Mouse (Mus musculus) CH12.LX (cell line): ENCODE data around the gene Nsg1. TPM values are rescaled to one million over a fixed set of nuclear protein-coding genes. Genes with fewer than 3 reads are reported as not detected.

Source experiments
- DNase-seq: peaks from one replicate; pipeline ENCODE4 v3.0.0-alpha.2; 2013; ENCODE audit errors: extremely low read depth
- H3K27ac ChIP-seq: 2 replicates; pipeline ENCODE4 v1.5.1; 2012; ENCODE audit warnings: low read depth, mild to moderate bottlenecking, control low read depth, moderate library complexity; ENCODE audit not compliant: insufficient read depth
- H3K27me3 ChIP-seq: replicated peaks from 2 replicates; pipeline ENCODE3; 2012; ENCODE audit warnings: inconsistent platforms
- H3K36me3 ChIP-seq, 2 experiments: replicated peaks in 1 of 2; 2 replicates each; pipeline versions ENCODE3 to v1.6.1; 2012; ENCODE audit warnings: inconsistent platforms in 1 of 2, low read length in 1 of 2, mild to moderate bottlenecking in 1 of 2, mixed read lengths in 1 of 2, moderate library complexity in 1 of 2; ENCODE audit not compliant: control insufficient read depth in 1 of 2, insufficient read depth in 1 of 2
- H3K4me1 ChIP-seq, 2 experiments: 2 replicates each; pipeline ENCODE4 v1.6.1; 2012; ENCODE audit warnings: inconsistent platforms in 1 of 2, moderate library complexity in 1 of 2; ENCODE audit not compliant: insufficient read depth in 2 of 2, control insufficient read depth in 1 of 2
- H3K4me2 ChIP-seq: 2 replicates; pipeline ENCODE4 v1.6.1; 2012; ENCODE audit warnings: low read depth, mild to moderate bottlenecking, control low read depth; ENCODE audit not compliant: poor library complexity, insufficient read depth, severe bottlenecking
- H3K4me3 ChIP-seq, 3 experiments: fragments of 150-350 bp in 1 of 3; sonication (generic) in 1 of 3; replicated peaks in 1 of 3; 2 replicates each; pipeline versions ENCODE3 to v1.5.1; 2011 to 2012; ENCODE audit warnings: low read depth in 2 of 3, low read length in 2 of 3, mild to moderate bottlenecking in 2 of 3, moderate library complexity in 2 of 3, control low read depth in 1 of 3, improper control_type of control experiment in 1 of 3, inconsistent platforms in 1 of 3, mixed read lengths in 1 of 3; ENCODE audit not compliant: poor library complexity in 1 of 3
- H3K79me2 ChIP-seq: replicated peaks from 2 replicates; pipeline ENCODE4 v1.6.1; 2012; ENCODE audit warnings: mild to moderate bottlenecking, moderate library complexity; ENCODE audit not compliant: control insufficient read depth, poor library complexity, insufficient read depth, severe bottlenecking; ENCODE audit errors: extremely low read depth
- H3K9ac ChIP-seq: 2 replicates; pipeline ENCODE4 v1.6.1; 2012; ENCODE audit warnings: low read depth, mild to moderate bottlenecking, control low read depth, moderate library complexity; ENCODE audit not compliant: insufficient read depth
- H3K9me3 ChIP-seq: replicated peaks from 2 replicates; pipeline ENCODE3; 2012; ENCODE audit warnings: low read length, inconsistent platforms, mixed read lengths
- CHD1 ChIP-seq: IDR thresholded peaks from 2 replicates; pipeline ENCODE4 v1.6.1; 2012; ENCODE audit warnings: low read depth, low read length, improper control_type of control experiment, inconsistent platforms
- CHD2 ChIP-seq: IDR thresholded peaks from 2 replicates; pipeline ENCODE4 v1.6.1; 2011; ENCODE audit warnings: low read length, improper control_type of control experiment
- CTCF ChIP-seq, 2 experiments: IDR thresholded peaks in 1 of 2; conservative IDR thresholded peaks in 1 of 2; 2 replicates each; pipeline ENCODE4 v1.5.1; 2011 to 2012; ENCODE audit warnings: low read depth in 2 of 2, low read length in 2 of 2, improper control_type of control experiment in 1 of 2, inconsistent platforms in 1 of 2, mild to moderate bottlenecking in 1 of 2, moderate library complexity in 1 of 2
- E2F4 ChIP-seq: IDR thresholded peaks from 2 replicates; pipeline ENCODE4 v1.6.1; 2011; ENCODE audit warnings: low read depth, low read length, improper control_type of control experiment; ENCODE audit not compliant: insufficient replicate concordance
- ELF1 ChIP-seq: IDR thresholded peaks from 2 replicates; pipeline ENCODE4 v1.6.1; 2014; ENCODE audit warnings: low read depth, mild to moderate bottlenecking, inconsistent platforms, low read length, improper control_type of control experiment
- ETS1 ChIP-seq: conservative IDR thresholded peaks from 2 replicates; pipeline ENCODE4 v1.6.1; 2012; ENCODE audit warnings: low read depth, mild to moderate bottlenecking, inconsistent platforms, low read length, improper control_type of control experiment, moderate library complexity
- GABPA ChIP-seq: IDR thresholded peaks from 2 replicates; pipeline ENCODE4 v1.6.1; 2012; ENCODE audit warnings: low read depth, low read length, improper control_type of control experiment, inconsistent platforms; ENCODE audit not compliant: insufficient replicate concordance
- JUN ChIP-seq: IDR thresholded peaks from 2 replicates; pipeline ENCODE4 v1.6.1; 2011; ENCODE audit warnings: low read depth, mild to moderate bottlenecking, low read length, improper control_type of control experiment, moderate library complexity; ENCODE audit not compliant: insufficient read depth
- KAT2A ChIP-seq: IDR thresholded peaks from 2 replicates; pipeline ENCODE4 v1.6.1; 2012; ENCODE audit warnings: low read length, improper control_type of control experiment, inconsistent platforms; ENCODE audit not compliant: insufficient replicate concordance
- MAFK ChIP-seq: IDR thresholded peaks from 2 replicates; pipeline ENCODE4 v1.6.1; 2011; ENCODE audit warnings: low read length, improper control_type of control experiment; ENCODE audit not compliant: insufficient replicate concordance
- MAZ ChIP-seq: IDR thresholded peaks from 2 replicates; pipeline ENCODE4 v1.6.1; 2012; ENCODE audit warnings: low read depth, mild to moderate bottlenecking, inconsistent platforms, low read length, improper control_type of control experiment, moderate library complexity
- MYC ChIP-seq: IDR thresholded peaks from 2 replicates; pipeline ENCODE4 v1.6.1; 2011; ENCODE audit warnings: low read depth, mild to moderate bottlenecking, improper control_type of control experiment, low read length
- NELFE ChIP-seq: IDR thresholded peaks from 2 replicates; pipeline ENCODE4 v1.6.1; 2011; ENCODE audit warnings: low read depth, low read length, improper control_type of control experiment
- PAX5 ChIP-seq: IDR thresholded peaks from 2 replicates; pipeline ENCODE4 v1.6.1; 2012; ENCODE audit warnings: low read length, inconsistent platforms, mixed read lengths
- POLR2A ChIP-seq: IDR thresholded peaks from 2 replicates; pipeline ENCODE4 v1.6.1; 2011; ENCODE audit warnings: low read depth, mild to moderate bottlenecking, improper control_type of control experiment, low read length
- POLR2AphosphoS2 ChIP-seq: IDR thresholded peaks from 2 replicates; pipeline ENCODE4 v1.6.1; 2011; ENCODE audit warnings: low read depth, low read length, improper control_type of control experiment
- RAD21 ChIP-seq: IDR thresholded peaks from 2 replicates; pipeline ENCODE4 v1.6.1; 2011; ENCODE audit warnings: low read depth, mild to moderate bottlenecking, low read length, improper control_type of control experiment, moderate library complexity
- SMC3 ChIP-seq: IDR thresholded peaks from 2 replicates; pipeline ENCODE4 v1.6.1; 2011; ENCODE audit warnings: low read depth, low read length, improper control_type of control experiment
- TBP ChIP-seq: conservative IDR thresholded peaks from 2 replicates; pipeline ENCODE4 v1.6.1; 2011; ENCODE audit warnings: low read depth, low read length, improper control_type of control experiment
- UBTF ChIP-seq: IDR thresholded peaks from 2 replicates; pipeline ENCODE4 v1.6.1; 2012; ENCODE audit warnings: low read depth, mild to moderate bottlenecking, inconsistent platforms, low read length, improper control_type of control experiment, moderate library complexity
- USF1 ChIP-seq: IDR thresholded peaks from 2 replicates; pipeline ENCODE4 v1.6.1; 2014; ENCODE audit warnings: low read depth, mild to moderate bottlenecking, inconsistent platforms, low read length, improper control_type of control experiment
- ZC3H11A ChIP-seq: IDR thresholded peaks from 2 replicates; pipeline ENCODE4 v1.6.1; 2012; ENCODE audit warnings: low read depth, mild to moderate bottlenecking, inconsistent platforms, low read length, improper control_type of control experiment
- ZNF384 ChIP-seq: IDR thresholded peaks from 2 replicates; pipeline ENCODE4 v1.6.1; 2012; ENCODE audit warnings: low read depth, low read length, improper control_type of control experiment, inconsistent platforms
- dilution Hi-C: fragments of 300-500 bp; cut with MboI; formaldehyde crosslinking; loops from 2 replicates; pipeline ENCODE4 v1.14.3; 2020; ENCODE audit warnings: low sequenced_read_pairs; ENCODE audit not compliant: extremely low pct_unique_long_range_greater_than_20kb, extremely low pct_ligation_motif_present
- in situ Hi-C: fragments of 300-500 bp; cut with MboI; formaldehyde crosslinking; loops from 3 replicates; pipeline ENCODE4 v1.14.3; 2019; ENCODE audit warnings: low sequenced_read_pairs, low pct_ligation_motif_present, low pct_unique_long_range_greater_than_20kb, mixed read lengths
- polyA plus RNA-seq: library from polyadenylated mRNA; unstranded; fragments of >175 nt; gene quantifications from 2 replicates; pipeline ENCODE4 v1.2.1, GENCODE M21; 2012; ENCODE audit warnings: low read depth; ENCODE audit not compliant: insufficient read length
- total RNA-seq, 2 experiments: library from RNA; depleted of rRNA; stranded (reverse); fragments of 300-350 nt in 1 of 2; fragments of >200 nt in 1 of 2; gene quantifications; 2 replicates each; pipeline ENCODE4 v1.2.3; 2012 to 2014

Gene Nsg1
- total and polyA plus RNA-seq, 3 experiments, result 0.04 TPM; not detected in 2

GRCm38 (mm10) chr5:38097501-38098093 lies 62.1 kb downstream of the Nsg1 start:
- peaks cover 0 to 41% of the 10 kb centered on the region in 2 experiments for H3K36me3 ChIP-seq
- H3K27me3 ChIP-seq, result no peaks in the 10 kb centered on the region
- no peak overlapping the region for H3K9ac ChIP-seq
- H3K4me3 ChIP-seq, result no peak overlapping the region
- TF ChIP-seq MAFK, result no peak
- no peak for TF ChIP-seq CHD2
- TF ChIP-seq ETS1, result no peak
- TF ChIP-seq CTCF (conservative IDR thresholded peaks at IDR 0.05 in 1 of 2, IDR thresholded peaks at IDR 0.05 in 1 of 2; ENCODE audit: low read depth in 2 of 2, low read length in 2 of 2), result peak; percentile 18 to 60; a peak in 2 of 4 replicates
- TF ChIP-seq KAT2A, result no peak
- no peak for TF ChIP-seq POLR2A
- TF ChIP-seq NELFE, result no peak
- TF ChIP-seq MAZ, result no peak
- peak; percentile 17 for TF ChIP-seq RAD21
- TF ChIP-seq ELF1, result no peak
- TF ChIP-seq SMC3, result peak; percentile 41
- H3K79me2 ChIP-seq, result no peaks in the 10 kb centered on the region
- H3K27ac ChIP-seq, result no peak overlapping the region
- no peak overlapping the region for H3K4me2 ChIP-seq
- DNase-seq, result no peak
- dilution Hi-C loops (no loop called here), in situ Hi-C loops (loop anchor here (25.0 kb wide), 1 partner anchor 185 kb away; no protein-coding TSS in a partner anchor)
- H3K9me3 ChIP-seq, result no peaks in the 10 kb centered on the region
- H3K4me1 ChIP-seq, result peaks cover 0 to 14% of the 10 kb centered on the region in 2 experiments; a peak in 2 of 4 replicates

DNA sequence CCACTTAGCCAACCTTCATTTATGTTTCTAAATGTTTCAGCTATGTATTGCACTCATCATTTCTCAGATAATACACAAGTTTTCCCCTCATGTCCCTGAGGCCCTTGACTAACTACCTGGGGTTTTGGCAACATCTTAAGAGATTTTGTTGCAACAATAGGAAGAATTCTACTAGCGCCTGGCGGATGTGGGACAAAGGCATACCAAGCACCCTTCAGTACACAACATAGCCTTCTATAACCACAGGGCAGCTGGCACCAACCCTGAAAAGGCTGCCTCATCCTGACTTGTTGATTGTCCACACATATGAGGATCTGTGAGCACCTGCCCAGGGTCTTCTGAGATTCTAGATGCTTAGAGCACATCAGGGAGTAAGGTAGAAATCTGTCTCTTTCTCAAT lies 65.4 kb downstream of the Nsg1 start:
- Histone ChIP-seq H3K79me2 (no peaks in the 10 kb centered on the region), H3K4me2 (no peak overlapping the region), H3K27me3 (no peaks in the 10 kb centered on the region), H3K9me3 (no peaks in the 10 kb centered on the region), H3K4me1 (peaks cover 0 to 14% of the 10 kb centered on the region in 2 experiments; a peak in 2 of 4 replicates), H3K4me3 (no peak overlapping the region), H3K27ac (no peak overlapping the region), H3K9ac (no peak overlapping the region), H3K36me3 (peaks cover 0 to 31% of the 10 kb centered on the region in 2 experiments)
- DNase-seq, result no peak
- in situ Hi-C loops (loop anchor here (25.0 kb wide), 1 partner anchor 182 kb away; no protein-coding TSS in a partner anchor), dilution Hi-C loops (no loop called here)
- no peak for TF ChIP-seq JUN
- TF ChIP-seq ZNF384, result no peak
- TF ChIP-seq CHD2, result no peak
- no peak for TF ChIP-seq USF1
- no peak for TF ChIP-seq RAD21
- no peak for TF ChIP-seq ETS1
- TF ChIP-seq ZC3H11A, result no peak
- TF ChIP-seq TBP, result no peak
- no peak for TF ChIP-seq CTCF (conservative IDR thresholded peaks at IDR 0.05 in 1 of 2, IDR thresholded peaks at IDR 0.05 in 1 of 2; ENCODE audit: low read depth in 2 of 2, low read length in 2 of 2)
- no peak for TF ChIP-seq POLR2AphosphoS2
- TF ChIP-seq SMC3, result no peak
- no peak for TF ChIP-seq CHD1
- no peak for TF ChIP-seq MYC
- TF ChIP-seq MAFK, result no peak
- TF ChIP-seq PAX5, result no peak
- no peak for TF ChIP-seq E2F4
- no peak for TF ChIP-seq UBTF
- TF ChIP-seq GABPA, result no peak
- TF ChIP-seq NELFE, result no peak
- TF ChIP-seq KAT2A, result no peak
